Mouse (Mus musculus): Measurements from ENCODE around the gene A530016L24Rik.

GRCm38 (mm10) chr12:112490444-112490939 is 1.2 kb downstream of the A530016L24Rik start:
- TF ChIP-seq CTCF (IDR thresholded peaks at IDR 0.05; ENCODE audit: borderline replicate concordance, control insufficient read depth, extremely low read depth, insufficient read depth, low read length, poor library complexity) (no peak), POLR2A (IDR thresholded peaks at IDR 0.05; ENCODE audit: control insufficient read depth, extremely low read depth, insufficient read depth, low read length, poor library complexity) (no peak)

All from thymus, adult 2 months (tissue).